Mouse (Mus musculus): ENCODE data around the gene Acoxl. TPM values are rescaled to one million over a fixed set of nuclear protein-coding genes. Genes with fewer than 3 reads are reported as not detected.
A peak's percentile ranks its signal among the peaks of the same experiment; 100 is the strongest.

Acoxl gene
- polyA plus RNA-seq (2015; fragmentation: Nextera tagmentation; extraction: Ambion mirVana) = 0.09 and 0.20 TPM in 2 replicates

DNA sequence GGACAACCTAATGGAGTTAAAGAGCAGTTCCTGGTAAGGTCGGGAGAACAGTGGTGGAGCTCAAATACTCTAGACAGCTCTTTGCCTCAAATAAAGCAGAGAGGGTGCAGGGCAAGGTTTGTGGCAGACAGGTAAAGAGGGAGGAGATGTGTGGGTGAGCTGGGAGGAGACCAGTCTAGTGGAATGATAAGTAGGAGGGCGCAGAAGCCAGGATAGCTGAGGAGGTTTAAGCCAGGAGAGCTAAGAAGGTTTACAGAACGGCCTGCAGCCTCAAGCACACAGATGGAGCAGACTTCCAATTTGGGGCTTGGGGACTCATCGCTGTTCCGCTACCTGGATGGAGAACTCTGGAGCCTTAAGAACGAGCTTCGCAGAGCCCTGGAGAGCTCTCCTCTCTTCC is at the start of gene Acoxl:
TSS of gene Acoxl (plus strand) at position 301 of the 400 bp plus-strand sequence.
- H3K4me1 ChIP-seq (replicated peaks) = no peaks in the 10 kb centered on the region
- 55% methylated on average over 7 of the region's 7 CpGs for WGBS
- H3K27ac ChIP-seq = no peak within 1 kb of the TSS
- no peak within 1 kb of the TSS for H3K4me2 ChIP-seq (replicated peaks)
- H3K4me3 ChIP-seq (replicated peaks) = no peak within 1 kb of the TSS
- no peak for ATAC-seq
- peaks cover 23% of the 10 kb centered on the region for H3K27me3 ChIP-seq (replicated peaks)
- H3K36me3 ChIP-seq = no peaks in the 10 kb centered on the region
- H3K9me3 ChIP-seq = no peaks in the 10 kb centered on the region
- no peak within 1 kb of the TSS for H3K9ac ChIP-seq

DNA sequence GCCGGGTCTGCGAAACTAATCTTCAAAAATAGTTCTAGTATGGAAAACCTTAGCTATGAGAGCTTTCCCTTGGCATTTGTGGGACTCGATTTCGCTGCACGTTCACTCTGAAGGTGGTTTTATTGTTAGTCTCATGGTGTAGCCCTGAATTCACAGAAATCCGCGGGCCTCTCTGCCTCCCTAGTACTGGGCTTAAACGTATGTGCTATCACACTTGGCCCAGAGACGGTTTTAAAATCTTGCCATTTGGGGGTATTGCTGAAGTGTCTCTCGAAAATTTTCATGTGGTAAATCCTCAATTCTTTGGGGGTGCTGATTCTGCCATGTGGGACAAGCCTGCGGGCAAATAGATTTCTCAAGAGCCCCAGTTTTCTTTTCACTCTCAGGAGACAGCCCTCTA is 49.5 kb upstream of the Acoxl start:
- Histone ChIP-seq H3K9ac (peak overlapping the region; percentile 57), H3K9me3 (no peaks in the 10 kb centered on the region), H3K4me1 (replicated peaks) (0 out of 2 replicates have a peak, but pooled peaks cover 7% of the 10 kb centered on the region), H3K27me3 (replicated peaks) (no peaks in the 10 kb centered on the region), H3K4me3 (replicated peaks) (peak overlapping the region; percentile 69), H3K4me2 (replicated peaks) (peak overlapping the region; percentile 77), H3K36me3 (no peaks in the 10 kb centered on the region), H3K27ac (0 out of 2 replicates have a peak overlapping the region, but pooled peaks have one; percentile 54)
- 7% methylated on average over 11 of the region's 11 CpGs for WGBS
- ATAC-seq = peak; percentile 41; the same call in 1 of the 2 replicates

DNA sequence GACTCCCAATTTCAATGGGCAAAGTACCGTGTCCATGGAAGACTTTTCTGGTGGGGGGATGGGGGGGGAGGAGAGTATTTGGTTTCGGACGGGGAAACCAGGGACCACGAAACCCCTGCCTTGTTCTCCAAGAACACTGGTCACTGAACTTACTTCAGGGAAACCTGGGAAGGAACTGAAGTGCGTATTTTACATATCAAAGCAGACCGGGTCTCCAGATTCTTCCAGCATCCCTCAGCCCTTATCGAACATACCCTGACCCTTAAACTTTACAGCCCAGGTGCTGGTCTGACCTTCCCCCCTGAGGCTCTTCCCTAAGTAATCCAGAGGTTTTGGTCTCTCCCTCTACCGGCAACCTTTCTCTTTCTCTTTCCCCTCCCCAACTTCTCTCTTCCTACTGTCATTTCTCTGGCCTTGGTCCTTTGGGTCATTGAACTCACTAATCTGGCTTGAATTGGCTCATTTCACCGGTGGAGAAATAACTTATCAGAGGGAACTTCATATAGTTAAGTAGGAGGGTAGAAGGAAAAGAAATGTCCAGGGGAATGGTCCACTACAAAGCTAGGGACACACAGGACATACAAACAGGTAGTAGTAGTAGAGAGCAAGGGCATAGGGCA is 48.9 kb upstream of the Acoxl start:
- peak overlapping the region; percentile 69 for H3K4me3 ChIP-seq (replicated peaks)
- no peak overlapping the region for H3K27ac ChIP-seq
- H3K27me3 ChIP-seq (replicated peaks) = no peaks in the 10 kb centered on the region
- H3K9ac ChIP-seq = no peak overlapping the region
- WGBS = 25% methylated on average over 9 of the region's 9 CpGs
- H3K9me3 ChIP-seq = no peaks in the 10 kb centered on the region
- H3K36me3 ChIP-seq = no peaks in the 10 kb centered on the region
- 0 out of 2 replicates have a peak, but pooled peaks cover 7% of the 10 kb centered on the region for H3K4me1 ChIP-seq (replicated peaks)
- no peak for ATAC-seq
- peak overlapping the region; percentile 77 for H3K4me2 ChIP-seq (replicated peaks)

DNA sequence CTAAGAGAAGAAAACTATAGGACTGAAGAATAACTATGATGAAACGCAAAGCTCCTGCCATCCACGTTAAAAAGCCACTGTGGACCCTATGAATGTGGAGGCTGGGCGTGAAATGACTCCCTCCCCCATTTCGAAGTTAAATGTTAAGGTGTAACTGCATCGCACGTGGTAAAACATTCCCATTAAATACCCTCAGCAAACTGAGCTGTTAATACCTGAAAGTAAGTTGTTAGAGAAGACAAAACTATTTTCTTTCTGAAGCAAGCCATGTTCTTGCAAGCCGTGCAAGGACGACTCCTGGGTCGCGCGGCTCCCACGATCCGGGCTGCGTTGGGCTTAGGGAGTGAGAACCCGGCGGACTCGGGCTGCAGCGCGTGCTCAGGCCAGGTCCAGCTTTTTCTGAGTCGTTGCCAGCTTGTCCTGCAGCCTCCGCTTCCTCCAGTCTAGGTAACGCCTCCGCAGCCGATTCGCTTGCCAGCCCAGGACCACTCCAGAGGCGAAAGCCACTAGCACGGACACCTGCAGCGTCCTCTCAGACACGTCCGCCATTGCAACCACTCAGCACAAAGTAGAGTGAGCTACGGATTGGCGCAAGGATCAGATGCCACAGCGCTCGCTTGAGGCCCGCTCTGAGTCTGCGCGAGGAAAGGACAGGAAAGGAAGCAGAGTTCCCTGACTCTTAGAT is 46.6 kb upstream of the Acoxl start, which contains the start of gene Mtln:
TSS of gene Mtln (minus strand) at position 570 of the 685 bp plus-strand sequence.
- WGBS = 3% methylated on average over 37 of the region's 37 CpGs
- H3K4me3 ChIP-seq (replicated peaks) = peak within 1 kb of the TSS; percentile 78
- ATAC-seq = peak; percentile 96
- H3K4me2 ChIP-seq (replicated peaks) = peak within 1 kb of the TSS; percentile 53
- no peaks in the 10 kb centered on the region for H3K9me3 ChIP-seq
- 0 out of 2 replicates have a peak, but pooled peaks cover 7% of the 10 kb centered on the region for H3K4me1 ChIP-seq (replicated peaks)
- H3K27ac ChIP-seq = peak within 1 kb of the TSS; percentile 87
- H3K9ac ChIP-seq = peak within 1 kb of the TSS; percentile 82
- H3K36me3 ChIP-seq = no peaks in the 10 kb centered on the region
- H3K27me3 ChIP-seq (replicated peaks) = no peaks in the 10 kb centered on the region

DNA sequence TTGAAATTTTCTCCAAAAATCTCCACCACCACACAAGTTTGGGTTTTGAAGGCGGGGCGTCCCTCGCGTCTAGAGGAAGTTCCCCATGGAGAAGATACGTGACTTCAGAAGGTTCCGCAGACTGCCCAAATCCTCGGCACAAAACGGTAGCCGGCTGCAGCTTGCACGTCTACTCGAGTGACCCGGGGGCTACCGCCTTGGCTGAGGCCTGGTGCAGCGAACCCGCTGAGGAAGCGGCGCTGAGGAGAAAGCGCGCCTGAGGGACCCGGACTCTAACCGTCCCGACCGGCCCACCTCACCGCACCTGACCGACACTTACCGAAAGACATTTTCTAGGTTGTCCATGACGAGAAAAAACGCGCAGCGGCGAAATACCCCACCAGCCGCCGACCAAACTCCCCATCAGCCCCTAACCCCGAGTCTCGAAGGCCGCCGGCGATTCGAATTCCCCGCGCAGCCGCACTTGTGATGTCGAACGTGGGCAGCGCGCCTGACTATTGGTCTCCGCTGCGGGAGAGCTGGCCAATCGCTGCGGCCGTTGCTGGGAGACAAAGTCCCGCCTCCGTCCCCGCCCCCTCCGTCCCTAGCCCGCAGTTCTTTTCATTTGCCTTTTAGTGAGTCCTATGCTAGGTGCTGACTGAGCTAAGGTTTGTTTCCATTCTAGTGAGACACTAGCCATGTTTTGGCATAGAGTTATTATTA is 7.1 kb upstream of the Acoxl start, which contains the start of gene Bub1:
TSS of gene Bub1 (minus strand) at position 465 of the 702 bp plus-strand sequence.
- peak within 1 kb of the TSS; percentile 65 for H3K9ac ChIP-seq
- WGBS = under 1% methylated on average over 56 of the region's 56 CpGs
- no peaks in the 10 kb centered on the region for H3K9me3 ChIP-seq
- H3K4me1 ChIP-seq (replicated peaks) = peaks cover 4% of the 10 kb centered on the region; the same call in 1 of the 2 replicates
- peak within 1 kb of the TSS; percentile 86 for H3K4me3 ChIP-seq (replicated peaks)
- H3K27me3 ChIP-seq (replicated peaks) = no peaks in the 10 kb centered on the region
- 0 out of 2 replicates have a peak, but pooled peaks cover 2% of the 10 kb centered on the region for H3K36me3 ChIP-seq
- ATAC-seq = peak; percentile 99
- peak within 1 kb of the TSS; percentile 76 for H3K4me2 ChIP-seq (replicated peaks)
- H3K27ac ChIP-seq = no peak within 1 kb of the TSS

DNA sequence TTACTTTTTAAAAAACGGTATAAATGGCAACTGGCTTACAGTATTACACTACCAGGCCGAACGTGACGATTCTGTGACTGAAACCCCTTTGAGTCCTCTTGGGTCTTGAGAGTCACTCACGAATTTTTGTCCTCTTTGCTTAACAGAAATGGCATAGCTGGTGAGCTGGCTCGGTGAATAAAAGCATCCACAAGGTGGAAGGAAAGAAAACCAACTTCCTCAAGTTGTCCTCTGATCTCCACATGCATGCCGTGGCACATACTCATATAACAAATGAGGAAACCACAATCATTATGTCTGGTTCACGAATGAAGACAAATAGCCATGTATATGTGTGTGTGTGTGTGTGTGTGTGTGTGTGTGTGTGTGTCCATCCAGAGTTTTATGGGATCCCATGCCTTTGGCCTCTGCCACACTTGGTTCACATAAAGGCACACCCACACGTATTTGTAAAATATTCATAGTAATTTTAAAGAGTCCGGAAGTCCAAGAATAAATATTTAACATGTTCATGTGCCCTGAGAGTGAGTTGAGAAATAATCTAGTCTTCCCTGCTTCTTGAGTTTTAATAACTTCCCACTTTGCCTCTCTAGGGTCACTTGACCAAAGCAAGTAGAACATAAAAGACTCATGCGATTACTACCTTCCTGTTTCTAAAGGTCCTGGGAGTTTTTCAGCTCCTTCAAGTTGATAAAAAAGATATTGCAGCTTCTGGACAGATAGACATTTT is 6.4 kb upstream of the Acoxl start:
- ATAC-seq = no peak; the same call in 1 of the 2 replicates
- Histone ChIP-seq H3K4me1 (replicated peaks) (peaks cover 4% of the 10 kb centered on the region; the same call in 1 of the 2 replicates), H3K27ac (no peak overlapping the region), H3K4me3 (replicated peaks) (peak overlapping the region; percentile 86), H3K9ac (no peak overlapping the region), H3K36me3 (0 out of 2 replicates have a peak, but pooled peaks cover under 1% of the 10 kb centered on the region), H3K9me3 (no peaks in the 10 kb centered on the region), H3K4me2 (replicated peaks) (peak overlapping the region; percentile 76), H3K27me3 (replicated peaks) (no peaks in the 10 kb centered on the region)
- WGBS = 37% methylated on average over 11 of the region's 11 CpGs

DNA sequence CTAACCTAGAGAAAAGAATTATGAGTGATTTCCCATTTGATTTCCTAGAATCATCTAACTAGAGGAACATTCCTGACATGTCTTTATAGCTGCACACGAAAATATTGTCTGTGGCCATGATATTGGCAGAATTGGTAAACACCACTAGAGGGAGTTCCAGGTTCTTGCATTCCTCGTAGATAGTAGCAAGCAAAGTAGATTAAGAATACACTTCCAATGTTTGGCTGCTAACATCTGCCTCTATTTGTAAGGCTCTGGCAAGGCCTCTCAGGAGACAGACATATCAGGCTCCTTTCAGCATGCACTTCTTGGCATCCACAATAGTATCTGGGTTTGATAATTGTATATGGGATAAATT is 5.9 kb upstream of the Acoxl start:
- no peaks in the 10 kb centered on the region for H3K9me3 ChIP-seq
- no peak overlapping the region for H3K27ac ChIP-seq
- peaks cover under 1% of the 10 kb centered on the region; the same call in 1 of the 2 replicates for H3K27me3 ChIP-seq (replicated peaks)
- WGBS = 18% methylated on average over 2 of the region's 2 CpGs
- ATAC-seq = no peak
- no peak overlapping the region for H3K4me2 ChIP-seq (replicated peaks)
- H3K4me3 ChIP-seq (replicated peaks) = no peak overlapping the region
- H3K36me3 ChIP-seq = no peaks in the 10 kb centered on the region
- H3K4me1 ChIP-seq (replicated peaks) = peaks cover 4% of the 10 kb centered on the region; the same call in 1 of the 2 replicates
- H3K9ac ChIP-seq = no peak overlapping the region

DNA sequence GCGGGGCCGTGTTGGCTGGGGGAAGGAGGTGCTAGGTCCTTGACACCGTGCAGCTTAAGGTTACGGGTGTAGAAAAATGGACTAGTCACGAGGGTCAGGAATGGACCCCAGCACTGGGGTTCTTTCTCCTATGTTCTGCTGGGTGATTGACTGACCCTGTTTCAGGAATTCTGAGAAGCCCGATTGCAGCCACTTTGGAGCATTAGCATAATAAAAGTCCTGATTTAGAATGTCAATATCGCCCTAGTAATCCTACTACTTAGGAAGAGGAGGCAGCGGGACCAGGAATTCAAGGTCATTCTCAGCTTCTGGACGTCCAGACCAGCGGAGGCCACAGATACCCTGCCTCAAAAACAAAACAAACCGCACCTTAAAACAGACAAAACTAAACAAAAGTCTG is 749 bp downstream of the Acoxl start:
- WGBS = 18% methylated on average over 11 of the region's 11 CpGs
- Histone ChIP-seq H3K27ac (no peak overlapping the region), H3K27me3 (replicated peaks) (peaks cover 23% of the 10 kb centered on the region)

DNA sequence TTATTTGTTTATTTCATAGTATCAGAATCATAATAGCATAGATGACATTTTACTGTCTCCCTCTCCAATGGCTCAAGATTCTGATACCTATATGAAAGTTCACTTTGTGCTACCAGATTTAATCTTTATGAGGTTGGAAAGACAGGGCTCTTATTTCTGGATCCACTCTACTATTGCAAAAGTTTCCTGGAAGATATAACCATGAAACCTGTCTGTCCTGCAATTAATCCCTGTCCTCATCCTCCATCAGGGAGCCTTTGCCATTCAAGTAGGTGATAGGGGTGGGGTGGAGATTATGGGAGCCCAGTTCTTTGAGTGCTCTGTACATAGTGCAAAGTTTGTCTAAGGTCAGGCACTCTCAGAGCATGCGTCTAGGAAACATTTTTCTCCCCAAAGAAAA is 2.7 kb downstream of the Acoxl start:
- no peaks in the 10 kb centered on the region for H3K4me1 ChIP-seq (replicated peaks)
- H3K4me3 ChIP-seq (replicated peaks) = no peak overlapping the region
- no peaks in the 10 kb centered on the region for H3K36me3 ChIP-seq
- ATAC-seq = no peak
- WGBS = 60% methylated on average over 1 of the region's 1 CpGs
- H3K9me3 ChIP-seq = no peaks in the 10 kb centered on the region
- peaks cover 23% of the 10 kb centered on the region for H3K27me3 ChIP-seq (replicated peaks)
- no peak overlapping the region for H3K27ac ChIP-seq
- H3K4me2 ChIP-seq (replicated peaks) = no peak overlapping the region
- H3K9ac ChIP-seq = no peak overlapping the region

More for the DNA sequence above, 749 bp downstream of the Acoxl start:
- Histone ChIP-seq H3K4me2 (replicated peaks) (no peak overlapping the region), H3K4me1 (replicated peaks) (no peaks in the 10 kb centered on the region), H3K36me3 (no peaks in the 10 kb centered on the region), H3K4me3 (replicated peaks) (no peak overlapping the region), H3K9ac (no peak overlapping the region), H3K9me3 (no peaks in the 10 kb centered on the region)
- no peak for ATAC-seq

DNA sequence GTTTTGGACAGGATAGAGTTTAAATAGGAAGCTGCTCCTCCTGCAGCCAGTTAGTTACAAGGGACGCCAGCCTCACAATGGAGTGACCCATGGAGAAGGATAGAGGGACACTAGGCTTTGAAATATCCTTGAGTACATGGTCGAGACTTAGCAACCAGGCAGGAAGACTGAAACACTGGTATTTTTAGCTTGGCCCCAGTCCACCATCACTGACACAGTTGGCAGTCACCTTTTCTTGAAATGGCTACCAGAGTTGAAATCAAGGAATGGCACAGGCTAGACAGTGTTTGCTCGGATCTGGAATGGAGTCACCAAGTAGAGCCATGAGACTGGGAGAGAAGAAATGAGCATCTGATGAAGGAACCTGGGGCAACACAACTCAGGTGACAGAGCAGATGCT is 3.7 kb downstream of the Acoxl start:
- no peak overlapping the region for H3K4me3 ChIP-seq (replicated peaks)
- no peaks in the 10 kb centered on the region for H3K36me3 ChIP-seq
- no peak for ATAC-seq
- no peak overlapping the region for H3K27ac ChIP-seq
- no peak overlapping the region for H3K4me2 ChIP-seq (replicated peaks)
- WGBS = 79% methylated on average over 3 of the region's 3 CpGs
- H3K9me3 ChIP-seq = no peaks in the 10 kb centered on the region
- no peaks in the 10 kb centered on the region for H3K4me1 ChIP-seq (replicated peaks)
- H3K9ac ChIP-seq = no peak overlapping the region
- H3K27me3 ChIP-seq (replicated peaks) = peaks cover 23% of the 10 kb centered on the region

DNA sequence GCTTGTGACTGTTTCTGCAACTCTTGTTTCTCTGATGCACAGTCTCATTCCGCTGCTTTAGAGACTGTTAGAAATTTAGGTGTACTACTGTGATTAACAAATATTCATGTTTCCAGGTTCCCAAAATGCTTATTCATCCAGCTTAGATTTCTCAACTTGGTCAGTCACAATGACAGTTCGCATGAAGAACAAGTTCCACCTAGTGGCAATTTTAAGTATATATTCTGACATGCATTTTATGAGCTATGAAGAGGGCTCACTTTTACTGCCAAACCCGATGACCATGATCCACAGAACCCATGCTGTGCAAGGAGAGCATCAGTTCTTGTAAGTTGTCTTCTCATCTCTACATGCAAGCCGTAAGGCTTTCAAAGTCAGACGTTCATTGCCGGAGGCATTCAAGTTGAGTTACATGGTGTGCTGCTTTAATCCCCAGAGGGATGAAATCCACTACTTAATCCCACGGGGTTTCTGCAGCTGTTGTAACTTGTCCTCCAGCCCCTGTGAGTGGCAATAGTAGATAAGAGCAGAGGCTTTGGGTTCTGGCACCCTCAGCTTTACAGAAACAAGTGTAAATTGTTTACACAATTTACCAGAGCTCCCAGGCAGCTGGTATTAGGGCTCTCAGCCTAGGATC is 6.8 kb downstream of the Acoxl start:
- no peak overlapping the region for H3K9ac ChIP-seq
- ATAC-seq = no peak
- no peaks in the 10 kb centered on the region for H3K4me1 ChIP-seq (replicated peaks)
- no peak overlapping the region for H3K4me2 ChIP-seq (replicated peaks)
- H3K27ac ChIP-seq = no peak overlapping the region
- H3K27me3 ChIP-seq (replicated peaks) = peaks cover 2% of the 10 kb centered on the region; the same call in 1 of the 2 replicates
- WGBS = 41% methylated on average over 7 of the region's 7 CpGs
- H3K9me3 ChIP-seq = no peaks in the 10 kb centered on the region
- no peaks in the 10 kb centered on the region for H3K36me3 ChIP-seq
- H3K4me3 ChIP-seq (replicated peaks) = no peak overlapping the region

Data from intestine, embryonic 15.5 days (tissue).